Mouse (Mus musculus) heart, postnatal 0 days (tissue): Measurements from ENCODE around the gene Islr. TPM values are rescaled to one million over a fixed set of nuclear protein-coding genes. Genes with fewer than 3 reads are reported as not detected.

Experiments used
- ATAC-seq: fragments of 200-750 bp; cut with Nextera tagmentation; 2 replicates; pipeline ENCODE4 v1.8.0; 2017; ENCODE audit warnings: low read depth, moderate number of reproducible peaks, moderate library complexity; ENCODE audit not compliant: insufficient read depth
- DNase-seq: peaks from one replicate; pipeline ENCODE4 v3.0.0-alpha.2; 2016; ENCODE audit warnings: low spot score
- H3K27ac ChIP-seq: fragments of 300-500 bp; sonication (generic); 2 replicates; pipeline ENCODE4 v1.5.1; 2014; ENCODE audit warnings: low read depth, mild to moderate bottlenecking
- H3K27me3 ChIP-seq: fragments of 300-500 bp; sonication (generic); 2 replicates; pipeline ENCODE4 v1.6.1; 2014; ENCODE audit warnings: low read length, mixed read lengths; ENCODE audit not compliant: control insufficient read depth, insufficient read depth
- H3K36me3 ChIP-seq: fragments of 300-500 bp; sonication (generic); replicated peaks from 2 replicates; pipeline ENCODE4 v1.6.1; 2014; ENCODE audit warnings: low read length, mixed read lengths; ENCODE audit not compliant: control insufficient read depth, insufficient read depth
- H3K4me1 ChIP-seq: fragments of 300-500 bp; sonication (generic); 2 replicates; pipeline ENCODE4 v1.6.1; 2014; ENCODE audit warnings: antibody characterized with exemption; ENCODE audit not compliant: control insufficient read depth, insufficient read depth
- H3K4me2 ChIP-seq: fragments of 300-500 bp; sonication (generic); 2 replicates; pipeline ENCODE4 v1.6.1; 2014; ENCODE audit warnings: low read depth, mild to moderate bottlenecking, low read length, moderate library complexity
- H3K4me3 ChIP-seq: fragments of 300-500 bp; sonication (generic); 2 replicates; pipeline ENCODE4 v1.5.1; 2014; ENCODE audit warnings: low read depth, low read length
- H3K9ac ChIP-seq: fragments of 300-500 bp; sonication (generic); replicated peaks from 2 replicates; pipeline ENCODE4 v1.6.1; 2014; ENCODE audit warnings: low read depth, low read length, mixed read lengths
- H3K9me3 ChIP-seq: fragments of 300-500 bp; sonication (generic); replicated peaks from 2 replicates; pipeline ENCODE4 v1.6.1; 2016; ENCODE audit warnings: low read length; ENCODE audit not compliant: control insufficient read depth
- CTCF ChIP-seq: IDR thresholded peaks from 2 replicates; pipeline ENCODE4 v1.5.1; 2016; ENCODE audit warnings: antibody characterized with exemption, control low read depth, low read depth
- EP300 ChIP-seq: IDR thresholded peaks from 2 replicates; pipeline ENCODE4 v1.6.1; 2016; ENCODE audit warnings: antibody characterized with exemption, low read depth
- WGBS: fragments of 180-500 bp; shearing (Covaris S2); extraction: QIAGEN DNeasy Blood & Tissue Kit; methylation state at CpG from one replicate; pipeline ENCODE4 v1.1.7; 2014; 5-methylcytosine and 5-hydroxymethylcytosine counted together
- polyA plus RNA-seq: library from polyadenylated mRNA; unstranded; fragments of >200 nt; fragmentation: Nextera tagmentation; extraction: Ambion mirVana; gene quantifications from 2 replicates; pipeline ENCODE4 v1.2.1, GENCODE M21; 2015
- total RNA-seq: library from RNA; depleted of rRNA; stranded (reverse); fragments of >200 nt; gene quantifications from 2 replicates; pipeline ENCODE4 v1.2.3, GENCODE M21; 2014; ENCODE audit warnings: low replicate concordance

Gene Islr
- total and polyA plus RNA-seq, 2 experiments from 2014 or later, result 14.4 to 39.9 TPM

GRCm38 (mm10) chr9:58130909-58131308 lies 73.2 kb downstream of the Islr start:
- H3K36me3 ChIP-seq, result no peaks in the 10 kb centered on the region
- WGBS, result 27% methylated on average over 3 of the region's 3 CpGs
- H3K9me3 ChIP-seq, result no peaks in the 10 kb centered on the region
- peaks cover 69% of the 10 kb centered on the region for H3K27me3 ChIP-seq
- no peak overlapping the region for H3K9ac ChIP-seq
- TF ChIP-seq CTCF, result no peak
- no peak for TF ChIP-seq EP300
- H3K4me2 ChIP-seq, result no peak overlapping the region
- H3K4me3 ChIP-seq, result no peak overlapping the region
- DNase-seq, result no peak
- H3K4me1 ChIP-seq, result no peaks in the 10 kb centered on the region
- H3K27ac ChIP-seq, result no peak overlapping the region
- no peak for ATAC-seq

DNA sequence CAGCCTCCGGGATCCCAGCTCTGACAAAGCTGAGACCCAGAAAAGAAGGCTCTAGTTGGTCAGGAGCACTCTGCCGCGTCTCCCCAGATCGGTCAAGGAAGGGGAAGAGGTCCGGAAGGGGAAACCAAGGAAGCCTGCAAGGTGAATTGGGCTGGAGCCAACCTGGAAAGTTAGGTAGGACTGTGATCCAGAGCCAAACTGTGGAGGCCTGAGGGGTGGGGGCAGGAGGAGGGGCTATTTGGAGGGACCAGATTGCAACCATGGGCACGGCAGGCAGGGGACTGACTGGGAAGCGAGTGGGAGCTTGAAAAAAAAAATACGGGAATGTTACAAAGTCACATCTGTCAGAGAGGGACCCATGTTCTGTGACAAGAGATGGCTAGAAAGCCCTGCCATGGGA lies 74.6 kb downstream of the Islr start:
- TF ChIP-seq CTCF (no peak), EP300 (no peak)
- ATAC-seq, result no peak
- DNase-seq, result no peak
- H3K9ac ChIP-seq, result no peak overlapping the region
- no peaks in the 10 kb centered on the region for H3K36me3 ChIP-seq
- no peaks in the 10 kb centered on the region for H3K4me1 ChIP-seq
- H3K4me3 ChIP-seq, result no peak overlapping the region
- no peak overlapping the region for H3K4me2 ChIP-seq
- peaks cover 62% of the 10 kb centered on the region for H3K27me3 ChIP-seq
- no peaks in the 10 kb centered on the region for H3K9me3 ChIP-seq
- 37% methylated on average over 8 of the region's 8 CpGs for WGBS
- no peak overlapping the region for H3K27ac ChIP-seq

GRCm38 (mm10) chr9:58128926-58129413 lies 75.1 kb downstream of the Islr start:
- Histone ChIP-seq H3K4me1 (no peaks in the 10 kb centered on the region), H3K27ac (no peak overlapping the region), H3K27me3 (peaks cover 57% of the 10 kb centered on the region), H3K9me3 (no peaks in the 10 kb centered on the region), H3K4me3 (no peak overlapping the region), H3K36me3 (no peaks in the 10 kb centered on the region), H3K4me2 (no peak overlapping the region), H3K9ac (no peak overlapping the region)
- 22% methylated on average over 13 of the region's 13 CpGs for WGBS
- ATAC-seq, result no peak
- no peak for TF ChIP-seq CTCF
- no peak for TF ChIP-seq EP300
- no peak for DNase-seq

DNA sequence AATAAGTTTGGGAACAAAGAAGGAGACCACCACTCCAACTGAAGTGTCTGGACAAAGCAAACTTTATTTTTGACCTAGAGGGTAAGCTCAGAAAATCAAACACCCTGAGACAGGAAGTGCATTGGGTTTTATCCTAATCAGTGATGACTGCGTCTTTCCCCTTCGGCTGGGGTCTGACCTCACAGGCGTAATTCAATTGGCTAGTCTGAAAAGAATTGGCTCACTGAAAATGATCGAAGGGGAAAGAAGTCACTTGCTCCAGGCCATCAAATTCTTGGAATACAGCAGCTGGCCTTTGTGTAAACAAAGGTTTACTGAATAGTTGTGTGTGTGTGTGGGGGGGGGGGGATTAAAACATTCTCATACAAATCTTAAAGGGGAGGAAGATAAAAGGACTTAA lies 78.3 kb downstream of the Islr start:
- Histone ChIP-seq H3K9me3 (no peaks in the 10 kb centered on the region), H3K4me3 (no peak overlapping the region), H3K36me3 (no peaks in the 10 kb centered on the region), H3K27ac (no peak overlapping the region), H3K4me2 (no peak overlapping the region), H3K27me3 (peaks cover 28% of the 10 kb centered on the region), H3K9ac (no peak overlapping the region), H3K4me1 (no peaks in the 10 kb centered on the region)
- no peak for TF ChIP-seq CTCF
- TF ChIP-seq EP300, result no peak
- DNase-seq, result no peak
- no peak for ATAC-seq
- WGBS, result 51% methylated on average over 4 of the region's 4 CpGs

DNA sequence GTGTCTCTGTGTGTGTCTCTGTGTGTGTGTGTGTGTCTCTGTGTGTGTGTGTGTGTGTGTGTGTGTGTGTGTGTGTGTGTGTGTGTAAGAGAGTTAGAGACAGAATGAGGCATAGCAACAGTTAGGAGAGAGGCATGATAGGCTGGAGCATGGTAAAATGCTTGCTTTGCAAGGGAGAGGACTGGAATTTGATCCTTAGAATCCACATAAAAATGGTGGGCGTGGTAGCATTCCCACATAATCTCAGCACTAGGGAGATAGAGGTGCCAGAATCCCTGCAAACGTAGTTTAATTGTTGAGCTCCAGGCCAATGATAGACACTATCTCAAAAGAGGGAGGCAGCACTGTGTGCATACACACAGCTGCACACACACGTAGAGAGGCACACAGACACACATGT lies 79.0 kb downstream of the Islr start:
- 39% methylated on average over 3 of the region's 3 CpGs for WGBS
- H3K9ac ChIP-seq, result no peak overlapping the region
- peaks cover 23% of the 10 kb centered on the region for H3K27me3 ChIP-seq
- H3K9me3 ChIP-seq, result no peaks in the 10 kb centered on the region
- H3K4me3 ChIP-seq, result no peak overlapping the region
- ATAC-seq (no peak), DNase-seq (no peak)
- TF ChIP-seq CTCF, result no peak
- TF ChIP-seq EP300, result no peak
- H3K4me1 ChIP-seq, result no peaks in the 10 kb centered on the region
- no peak overlapping the region for H3K27ac ChIP-seq
- no peak overlapping the region for H3K4me2 ChIP-seq
- H3K36me3 ChIP-seq, result no peaks in the 10 kb centered on the region

DNA sequence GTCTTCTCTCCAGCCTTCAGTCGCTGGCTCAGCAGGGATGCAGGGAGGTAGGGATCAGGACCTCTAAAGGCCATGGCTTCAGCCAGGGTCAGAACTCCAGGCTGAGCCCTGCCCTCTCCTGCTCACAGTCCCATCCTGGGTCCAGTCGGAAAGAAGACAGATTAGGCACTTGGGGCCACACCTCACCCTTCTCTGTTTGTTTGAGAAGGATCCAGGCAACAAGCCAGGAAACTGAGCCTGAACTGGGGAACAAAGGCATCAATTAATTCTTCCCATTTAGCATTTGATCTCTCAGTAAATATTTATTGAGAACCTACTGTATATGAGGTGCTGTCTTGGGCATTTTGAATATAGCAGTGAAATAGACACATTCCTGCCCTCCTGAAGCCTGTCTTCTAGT lies 85.4 kb downstream of the Islr start, which contains the start of gene Ccdc33:
TSS of gene Ccdc33 (minus strand) at position 153 of the 400 bp plus-strand sequence.
- Histone ChIP-seq H3K9me3 (no peaks in the 10 kb centered on the region), H3K4me2 (no peak within 1 kb of the TSS), H3K27ac (no peak within 1 kb of the TSS), H3K4me1 (no peaks in the 10 kb centered on the region; the same call in 1 of the 2 replicates), H3K36me3 (no peaks in the 10 kb centered on the region), H3K4me3 (no peak within 1 kb of the TSS), H3K27me3 (peaks cover 25% of the 10 kb centered on the region), H3K9ac (no peak within 1 kb of the TSS)
- DNase-seq (no peak), ATAC-seq (no peak)
- WGBS, result 32% methylated on average over 2 of the region's 2 CpGs
- no peak for TF ChIP-seq CTCF
- TF ChIP-seq EP300, result no peak
